Mouse (Mus musculus) cortical plate, adult 2 months (tissue): ENCODE data around the gene Gigyf1.

ENCODE experiments used
- CTCF ChIP-seq: fragments of 200-500 bp; IDR thresholded peaks from 2 replicates; pipeline ENCODE4 v1.5.1; 2011; ENCODE audit warnings: mild to moderate bottlenecking, control low read depth, low read length; ENCODE audit not compliant: insufficient read depth; ENCODE audit errors: extremely low read depth
- POLR2A ChIP-seq: fragments of 200-500 bp; IDR thresholded peaks from 2 replicates; pipeline ENCODE4 v1.6.1; 2011; ENCODE audit warnings: mild to moderate bottlenecking, low read length, control low read depth; ENCODE audit not compliant: insufficient read depth; ENCODE audit errors: extremely low read depth

GRCm38 (mm10) chr5:137485071-137485850 is 33.1 kb upstream of the Gigyf1 start:
- no peak for TF ChIP-seq CTCF
- TF ChIP-seq POLR2A: no peak
